Mouse (Mus musculus) myocyte (in vitro differentiated cells): Measurements from ENCODE around the gene Neurod4. TPM values are rescaled to one million over a fixed set of nuclear protein-coding genes. Genes with fewer than 3 reads are reported as not detected.

Experiments used
- H3K27me3 ChIP-seq: one replicate; pipeline ENCODE4 v1.6.1; 2011; ENCODE audit not compliant: control insufficient read depth, insufficient read depth, insufficient read length
- H3K36me3 ChIP-seq: one replicate; pipeline ENCODE4 v1.6.1; 2011; ENCODE audit not compliant: control insufficient read depth, insufficient read depth
- H3K4me2 ChIP-seq: one replicate; pipeline ENCODE4 v1.6.1; 2011; ENCODE audit warnings: low read depth, control low read depth
- H3K4me3 ChIP-seq: one replicate; pipeline ENCODE4 v1.5.1; 2011; ENCODE audit warnings: mild to moderate bottlenecking, control low read depth, moderate library complexity
- H3K79me2 ChIP-seq: one replicate; pipeline ENCODE4 v1.6.1; 2011; ENCODE audit not compliant: control insufficient read depth, insufficient read depth
- H3ac ChIP-seq: one replicate; pipeline ENCODE4 v1.6.1; 2011; ENCODE audit not compliant: control insufficient read depth, insufficient read length
- CEBPB ChIP-seq: IDR thresholded peaks from 2 replicates; pipeline ENCODE4 v1.6.1; 2011; ENCODE audit warnings: mild to moderate bottlenecking, moderate library complexity; ENCODE audit not compliant: poor library complexity, insufficient read depth, severe bottlenecking
- E2F4 ChIP-seq: IDR thresholded peaks from one replicate; pipeline ENCODE4 v1.6.1; 2011; ENCODE audit warnings: mild to moderate bottlenecking, control low read depth, moderate library complexity; ENCODE audit not compliant: insufficient read depth
- MAX ChIP-seq: IDR thresholded peaks from one replicate; pipeline ENCODE4 v1.6.1; 2011; ENCODE audit warnings: low read depth, mild to moderate bottlenecking, control low read depth
- MYOD1 ChIP-seq, 3 experiments: IDR thresholded peaks; one replicate each; pipeline ENCODE4 v1.6.1; 2011; ENCODE audit warnings: control low read depth in 2 of 3, low read depth in 2 of 3, mild to moderate bottlenecking in 2 of 3, moderate library complexity in 1 of 3; ENCODE audit not compliant: insufficient read length in 2 of 3, control insufficient read depth in 1 of 3
- MYOG ChIP-seq, 3 experiments: IDR thresholded peaks; one replicate each; pipeline ENCODE4 v1.6.1; 2011; ENCODE audit warnings: control low read depth in 2 of 3, low read depth in 2 of 3, mild to moderate bottlenecking in 2 of 3; ENCODE audit not compliant: insufficient read length in 2 of 3, control insufficient read depth in 1 of 3, insufficient read depth in 1 of 3
- POLR2A ChIP-seq: IDR thresholded peaks from one replicate; pipeline ENCODE4 v1.6.1; 2011; ENCODE audit warnings: low read depth, mild to moderate bottlenecking, control low read depth, moderate library complexity; ENCODE audit not compliant: insufficient read length
- POLR2AphosphoS2 ChIP-seq: IDR thresholded peaks from one replicate; pipeline ENCODE4 v1.6.1; 2011; ENCODE audit warnings: low read depth, control low read depth; ENCODE audit not compliant: insufficient read length
- REST ChIP-seq: IDR thresholded peaks from one replicate; pipeline ENCODE4 v1.6.1; 2011; ENCODE audit warnings: mild to moderate bottlenecking, control low read depth, moderate library complexity; ENCODE audit not compliant: insufficient read depth, insufficient read length
- SRF ChIP-seq: IDR thresholded peaks from one replicate; pipeline ENCODE4 v1.6.1; 2011; ENCODE audit warnings: low read depth; ENCODE audit not compliant: control insufficient read depth, insufficient read length
- TCF12 ChIP-seq: IDR thresholded peaks from one replicate; pipeline ENCODE4 v1.6.1; 2011; ENCODE audit warnings: mild to moderate bottlenecking, control low read depth; ENCODE audit not compliant: poor library complexity, insufficient read depth, severe bottlenecking
- TCF3 ChIP-seq: IDR thresholded peaks from one replicate; pipeline ENCODE4 v1.6.1; 2011; ENCODE audit warnings: low read depth, control low read depth; ENCODE audit not compliant: insufficient read length
- USF1 ChIP-seq: IDR thresholded peaks from one replicate; pipeline ENCODE4 v1.6.1; 2011; ENCODE audit warnings: low read depth, mild to moderate bottlenecking, control low read depth, moderate library complexity
- polyA plus RNA-seq: library from polyadenylated mRNA; unstranded; fragments of >200 nt; fragmentation: generic; extraction: Trizol; gene quantifications from one replicate; pipeline ENCODE4 v1.2.1, GENCODE M21; 2012; ENCODE audit warnings: missing spikeins

The Neurod4 gene
- polyA plus RNA-seq, 1 experiment, result not detected

DNA sequence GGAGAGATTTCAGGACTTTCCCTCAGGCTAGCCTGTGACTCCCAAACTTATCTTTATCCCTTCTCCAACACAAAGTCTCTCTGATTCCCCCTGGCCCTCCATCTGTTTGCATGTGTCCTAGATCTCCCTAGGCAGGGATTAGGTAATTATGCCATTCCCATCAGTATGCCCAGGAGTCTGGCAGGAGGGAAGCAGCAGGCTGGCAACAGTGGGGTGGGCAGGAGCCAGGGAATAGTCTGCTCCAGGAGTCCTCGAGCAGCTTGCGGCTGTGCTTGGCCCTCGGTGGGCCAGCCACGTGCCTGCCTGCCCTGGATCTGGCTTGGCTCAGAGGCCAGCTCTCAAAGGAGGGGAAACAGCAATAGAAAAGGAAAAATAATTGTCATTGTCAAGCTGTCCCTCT lies 16.8 kb downstream of the Neurod4 start:
- Histone ChIP-seq H3K4me2 (no peak overlapping the region), H3K36me3 (no peaks in the 10 kb centered on the region), H3K4me3 (no peak overlapping the region), H3K79me2 (no peaks in the 10 kb centered on the region), H3K27me3 (no peaks in the 10 kb centered on the region), H3ac (no peak overlapping the region)
- no peak for TF ChIP-seq MYOG (IDR thresholded peaks at IDR 0.05; ENCODE audit: control insufficient read depth in 1 of 3, insufficient read depth in 1 of 3, insufficient read length in 2 of 3, low read depth in 2 of 3)
- TF ChIP-seq TCF3, result no peak
- no peak for TF ChIP-seq TCF12
- no peak for TF ChIP-seq MAX
- no peak for TF ChIP-seq POLR2A
- no peak for TF ChIP-seq E2F4
- TF ChIP-seq REST, result no peak
- TF ChIP-seq SRF, result no peak
- no peak for TF ChIP-seq USF1
- no peak for TF ChIP-seq MYOD1 (IDR thresholded peaks at IDR 0.05; ENCODE audit: control insufficient read depth in 1 of 3, insufficient read length in 2 of 3, low read depth in 2 of 3)

DNA sequence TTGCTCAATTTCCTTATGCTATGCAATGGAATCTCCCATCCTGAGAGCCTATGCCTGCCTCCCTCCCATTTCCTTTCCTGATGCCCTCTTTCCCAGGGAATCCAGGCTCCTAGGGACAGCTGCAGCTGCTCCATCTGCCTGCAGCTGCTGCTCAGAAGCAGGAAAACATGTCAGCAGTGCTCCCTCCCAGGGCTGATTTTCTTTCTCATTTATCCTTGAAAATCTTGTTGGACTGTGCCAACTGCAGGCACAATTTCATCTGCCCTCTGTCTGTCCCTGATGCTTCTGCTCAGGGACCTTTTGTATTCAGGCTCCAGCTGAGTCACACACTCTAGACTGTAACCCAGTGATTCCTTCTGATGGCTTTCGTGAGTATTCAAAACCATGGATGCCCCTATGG lies 20.6 kb downstream of the Neurod4 start:
- TF ChIP-seq E2F4 (no peak), MYOD1 (IDR thresholded peaks at IDR 0.05; ENCODE audit: control insufficient read depth in 1 of 3, insufficient read length in 2 of 3, low read depth in 2 of 3) (peak; percentile 38 to 87 (median 83)), USF1 (no peak), MYOG (IDR thresholded peaks at IDR 0.05; ENCODE audit: control insufficient read depth in 1 of 3, insufficient read depth in 1 of 3, insufficient read length in 2 of 3, low read depth in 2 of 3) (peak; percentile 13 to 90 (median 63)), CEBPB (no peak), POLR2AphosphoS2 (no peak), TCF3 (peak; percentile 78), TCF12 (no peak), REST (no peak), SRF (no peak), POLR2A (no peak), MAX (no peak)
- Histone ChIP-seq H3K4me3 (no peak overlapping the region), H3K79me2 (no peaks in the 10 kb centered on the region), H3ac (no peak overlapping the region), H3K27me3 (no peaks in the 10 kb centered on the region), H3K36me3 (no peaks in the 10 kb centered on the region), H3K4me2 (no peak overlapping the region)

DNA sequence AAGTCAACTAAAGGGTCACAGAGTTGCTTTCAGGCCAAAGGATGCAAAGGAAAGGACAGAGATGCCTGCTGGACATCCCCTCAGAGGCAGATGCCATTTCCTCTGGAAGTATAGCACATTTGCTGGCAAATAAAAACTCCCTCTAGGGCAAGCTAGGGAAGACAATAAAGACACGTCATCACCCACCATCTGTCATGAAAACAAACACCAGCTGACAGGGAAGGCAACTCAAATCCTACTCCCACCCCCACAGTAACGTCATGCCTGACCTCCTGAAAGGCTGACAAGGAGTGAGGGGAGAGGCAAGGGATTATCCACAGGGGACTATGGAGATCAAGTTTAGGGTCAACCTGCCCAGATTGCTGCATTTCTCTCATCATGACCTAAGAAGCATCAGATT lies 35.8 kb downstream of the Neurod4 start:
- no peaks in the 10 kb centered on the region for H3K27me3 ChIP-seq
- no peak overlapping the region for H3K4me3 ChIP-seq
- TF ChIP-seq MAX (no peak), MYOD1 (IDR thresholded peaks at IDR 0.05; ENCODE audit: control insufficient read depth in 1 of 3, insufficient read length in 2 of 3, low read depth in 2 of 3) (peak in 1 of 3 experiments; percentile 55), CEBPB (no peak), MYOG (IDR thresholded peaks at IDR 0.05; ENCODE audit: control insufficient read depth in 1 of 3, insufficient read depth in 1 of 3, insufficient read length in 2 of 3, low read depth in 2 of 3) (peak in 1 of 3 experiments; percentile 23)

DNA sequence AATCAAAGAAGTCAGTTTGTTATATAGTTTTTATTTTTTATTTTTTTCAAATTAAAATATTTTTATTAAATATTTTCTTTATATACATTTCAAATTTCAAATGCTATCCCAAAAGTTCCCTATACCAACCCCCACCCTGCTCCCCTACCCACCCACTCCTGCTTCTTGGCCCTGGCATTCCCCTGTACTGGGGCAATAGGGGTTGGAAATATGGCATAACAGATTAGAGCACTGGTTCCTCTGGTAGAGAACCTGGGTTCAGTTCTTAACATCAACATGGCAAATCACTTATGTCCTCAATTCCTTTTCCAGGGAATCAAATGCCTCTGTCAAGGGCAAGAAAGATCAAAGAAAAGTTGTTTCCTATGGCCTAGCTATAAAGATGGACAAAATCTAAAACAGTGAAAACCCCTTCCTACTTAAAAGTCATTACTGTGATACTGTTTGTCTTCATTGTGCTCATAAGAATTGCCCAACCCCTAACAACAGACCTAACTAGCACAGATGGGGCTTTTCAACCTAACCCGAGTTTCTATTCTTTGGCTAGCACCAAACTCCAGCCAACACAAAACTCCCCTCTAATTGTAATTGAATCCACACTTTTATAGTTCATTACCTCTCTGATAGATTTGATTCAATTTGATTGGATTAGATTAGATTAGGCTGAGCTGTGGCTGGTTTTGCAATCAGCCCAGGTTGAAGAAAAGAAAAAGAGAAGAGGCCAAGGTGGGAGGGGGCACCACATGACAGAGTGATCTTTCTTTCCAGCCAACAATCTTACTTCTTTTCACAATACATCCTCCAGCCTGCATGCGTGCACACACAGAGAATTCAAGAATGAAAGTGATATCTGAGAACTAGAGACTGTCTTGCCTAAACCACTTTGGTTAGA lies 41.5 kb downstream of the Neurod4 start:
- Histone ChIP-seq H3K79me2 (no peaks in the 10 kb centered on the region), H3K4me3 (no peak overlapping the region), H3K4me2 (no peak overlapping the region), H3ac (no peak overlapping the region), H3K36me3 (no peaks in the 10 kb centered on the region), H3K27me3 (no peaks in the 10 kb centered on the region)
- no peak for TF ChIP-seq REST
- TF ChIP-seq CEBPB, result no peak
- TF ChIP-seq POLR2AphosphoS2, result no peak
- no peak for TF ChIP-seq E2F4
- TF ChIP-seq SRF, result no peak
- TF ChIP-seq USF1, result no peak
- TF ChIP-seq TCF3, result no peak
- TF ChIP-seq POLR2A, result no peak
- no peak for TF ChIP-seq TCF12
- no peak for TF ChIP-seq MYOG (IDR thresholded peaks at IDR 0.05; ENCODE audit: control insufficient read depth in 1 of 3, insufficient read depth in 1 of 3, insufficient read length in 2 of 3, low read depth in 2 of 3)
- no peak for TF ChIP-seq MAX
- TF ChIP-seq MYOD1 (IDR thresholded peaks at IDR 0.05; ENCODE audit: control insufficient read depth in 1 of 3, insufficient read length in 2 of 3, low read depth in 2 of 3), result no peak

More for the DNA sequence above, 35.8 kb downstream of the Neurod4 start:
- Histone ChIP-seq H3K79me2 (no peaks in the 10 kb centered on the region), H3K36me3 (no peaks in the 10 kb centered on the region), H3ac (no peak overlapping the region), H3K4me2 (no peak overlapping the region)

DNA sequence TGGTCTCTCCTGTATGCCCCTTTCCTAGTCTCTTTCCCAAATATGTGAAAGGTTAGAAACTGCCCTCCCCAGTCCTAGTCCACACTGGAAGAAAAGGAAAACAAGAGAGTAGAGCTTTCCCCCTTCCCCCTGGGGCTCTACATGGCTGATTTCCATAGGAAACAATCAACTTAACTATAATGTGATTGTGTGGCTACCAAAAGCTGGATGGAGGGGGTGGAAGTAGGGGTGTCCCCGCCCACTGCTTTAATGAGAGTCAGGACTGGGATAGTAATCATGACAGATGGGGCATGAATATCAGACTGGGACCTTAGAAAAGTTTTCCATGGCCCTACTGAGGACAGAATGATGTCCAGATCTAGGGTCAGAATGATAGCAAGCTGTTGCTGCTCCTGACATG lies 45.5 kb downstream of the Neurod4 start:
- Histone ChIP-seq H3K36me3 (no peaks in the 10 kb centered on the region), H3K4me3 (no peak overlapping the region), H3K4me2 (no peak overlapping the region), H3ac (no peak overlapping the region), H3K79me2 (no peaks in the 10 kb centered on the region), H3K27me3 (no peaks in the 10 kb centered on the region)
- TF ChIP-seq E2F4 (no peak), MYOD1 (IDR thresholded peaks at IDR 0.05; ENCODE audit: control insufficient read depth in 1 of 3, insufficient read length in 2 of 3, low read depth in 2 of 3) (no peak)
